Mouse (Mus musculus) CD8-positive naive resting alpha-beta T cell, adult 2 months (primary cell): ENCODE data around the gene Olfr458.
"Not testable (repeated sequence)": the region's sequence is repeated elsewhere in the genome, so short reads cannot be mapped to it uniquely, and the experiment has no call there.

Source experiments
- DNase-seq, 2 experiments: peaks; one replicate each; pipeline ENCODE4 v3.0.0; 2022; ENCODE audit warnings: low read depth in 2 of 2, low spot score in 2 of 2

The Olfr458 gene

GRCm38 (mm10) chr6:42465096-42465495 is at the start of gene Olfr458:
Gene Olfr458, minus strand, starts transcription at chr6:42465196.
- no peak for DNase-seq

- DNase-seq: no peak
Measured at GRCm38 (mm10) chr6:42513461-42513860, 48.5 kb upstream of the Olfr458 start.

- DNase-seq: no peak
Measured at GRCm38 (mm10) chr6:42509311-42509710, 44.3 kb upstream of the Olfr458 start.

GRCm38 (mm10) chr6:42503478-42503877 is 38.5 kb upstream of the Olfr458 start:
- no peak for DNase-seq

DNA sequence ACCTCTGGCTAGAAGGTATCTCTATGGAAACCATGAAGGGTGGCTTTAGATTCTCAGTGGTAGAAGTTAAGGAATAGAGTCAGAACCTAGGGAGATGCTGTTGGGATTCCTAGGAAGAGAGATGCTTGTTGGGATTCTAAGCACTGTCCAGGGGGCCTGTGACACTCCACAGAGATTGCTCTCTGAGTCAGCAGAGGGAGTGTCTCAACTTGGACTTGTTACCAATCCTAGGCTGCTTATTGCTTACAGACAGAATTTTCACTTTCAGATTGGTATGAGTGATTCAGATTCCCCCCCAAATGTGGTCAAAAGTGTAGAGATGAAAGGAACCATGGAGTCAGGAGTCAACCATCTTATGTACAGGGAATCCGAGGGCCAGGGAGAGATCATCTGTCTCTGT is 24.7 kb upstream of the Olfr458 start:
- no peak for DNase-seq

DNA sequence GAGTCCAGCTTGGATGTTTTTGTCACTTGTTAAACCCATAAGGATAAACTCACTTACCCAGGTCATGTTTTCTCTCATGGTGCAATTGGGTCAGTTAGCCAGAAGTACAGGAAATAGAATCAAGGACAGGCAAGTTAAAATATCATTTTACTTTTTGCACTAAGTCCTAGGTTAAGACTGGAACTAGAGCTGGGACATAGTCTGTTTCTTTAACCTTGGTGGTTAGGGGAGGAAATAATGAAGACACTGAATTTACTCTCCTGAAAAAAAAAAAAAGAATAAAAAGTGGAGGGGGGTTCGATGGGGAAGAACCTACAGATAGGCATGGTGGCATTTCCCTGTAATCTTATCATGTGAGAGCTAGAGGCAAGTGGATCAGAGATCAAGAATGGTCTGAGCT is 22.1 kb upstream of the Olfr458 start, which contains the start of gene Olfr456:
Olfr456 (minus strand) TSS at position 101 of the 400 bp plus-strand sequence.
- DNase-seq: no peak

- no peak for DNase-seq
Measured at GRCm38 (mm10) chr6:42484633-42485032, 19.6 kb upstream of the Olfr458 start.

- no peak for DNase-seq
Measured at GRCm38 (mm10) chr6:42476235-42476634, 11.2 kb upstream of the Olfr458 start, which contains the start of gene Olfr457. Gene Olfr457, minus strand, starts transcription at chr6:42476335.

DNA sequence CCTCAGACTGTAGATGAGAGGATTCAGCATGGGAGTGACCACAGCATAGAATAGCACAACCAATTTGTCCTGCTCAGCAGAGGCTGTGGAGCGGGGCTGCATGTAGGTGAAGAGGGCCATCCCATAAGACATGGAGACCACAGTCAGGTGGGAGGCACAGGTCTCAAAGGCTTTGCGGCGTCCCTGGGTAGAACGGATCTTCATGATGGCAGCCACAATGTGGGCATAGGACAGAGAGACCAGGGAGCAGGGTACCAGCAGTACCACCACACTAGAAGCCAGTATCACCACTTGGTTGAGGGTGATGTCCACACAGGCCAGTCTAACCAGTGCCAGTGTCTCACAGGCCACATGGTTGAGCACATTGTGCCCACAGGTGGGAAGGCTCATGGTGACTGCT is 6.3 kb upstream of the Olfr458 start:
- not testable (repeated sequence) for DNase-seq

DNA sequence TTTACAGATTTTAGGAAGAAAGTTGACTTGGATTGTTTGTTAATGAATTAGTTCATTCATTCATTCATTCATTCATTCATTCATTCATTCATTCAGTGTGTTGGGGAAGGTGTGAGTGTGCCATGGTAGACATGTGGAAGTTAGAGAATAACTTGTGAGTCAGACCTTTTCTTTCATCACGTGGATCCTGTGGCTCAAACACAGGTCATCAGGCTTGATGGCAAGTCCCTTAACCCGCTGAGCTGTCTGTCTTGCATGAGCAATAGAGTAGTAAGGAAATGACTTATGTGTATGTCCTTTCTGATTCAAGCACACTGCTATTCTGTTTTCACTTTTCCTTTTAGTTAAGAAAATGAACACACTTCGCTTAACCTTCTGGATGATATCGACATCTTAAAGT is 5.5 kb upstream of the Olfr458 start:
- DNase-seq: no peak

- no peak for DNase-seq
Measured at GRCm38 (mm10) chr6:42447381-42447780, 17.6 kb downstream of the Olfr458 start.

- no peak for DNase-seq
Measured at GRCm38 (mm10) chr6:42444491-42444890, 20.5 kb downstream of the Olfr458 start.

DNA sequence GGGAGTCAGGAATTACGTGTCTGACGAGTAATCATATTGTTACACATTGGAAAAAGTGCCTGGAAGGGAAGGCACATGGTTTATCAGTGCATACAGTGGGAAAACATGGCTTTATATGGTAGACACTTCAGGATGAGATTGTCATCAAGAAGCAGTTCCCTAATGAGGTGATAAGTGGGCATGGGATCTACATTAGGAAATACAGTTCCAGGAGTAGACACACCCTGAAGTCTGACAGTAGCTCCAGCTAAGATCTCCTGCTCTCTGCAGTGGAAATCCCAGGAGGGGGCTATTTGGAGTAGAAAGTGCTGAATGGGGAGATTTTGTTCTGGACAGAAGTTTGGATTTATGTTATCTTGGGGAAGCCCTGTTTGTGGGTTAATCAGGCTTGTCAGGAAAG is 23.6 kb downstream of the Olfr458 start:
- DNase-seq: no peak

DNA sequence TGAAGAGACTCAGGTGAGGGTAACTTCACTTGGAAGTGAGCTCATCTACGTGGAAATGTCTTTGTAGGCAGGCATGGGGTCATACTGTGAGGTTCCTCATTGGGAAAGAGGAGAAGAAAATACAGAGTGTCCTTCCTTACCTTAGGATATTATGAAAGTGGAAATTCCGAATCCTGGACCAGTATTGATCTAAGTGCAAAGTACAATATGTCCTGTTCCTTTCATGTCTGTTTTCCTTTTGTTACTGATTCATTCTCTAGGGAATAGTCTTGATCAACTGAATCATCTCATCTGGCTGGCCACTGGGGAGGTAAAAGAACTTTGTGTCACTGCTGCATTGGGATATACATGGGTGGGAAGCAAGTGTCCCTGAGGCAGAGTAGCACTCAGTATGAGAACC is 29.5 kb downstream of the Olfr458 start:
- DNase-seq: no peak

GRCm38 (mm10) chr6:42434446-42434845 is 30.6 kb downstream of the Olfr458 start, which contains the start of gene Tas2r126:
Gene Tas2r126, plus strand, starts transcription at chr6:42434535.
- DNase-seq: no peak

- no peak for DNase-seq
Measured at GRCm38 (mm10) chr6:42433554-42433953, 31.4 kb downstream of the Olfr458 start.

DNA sequence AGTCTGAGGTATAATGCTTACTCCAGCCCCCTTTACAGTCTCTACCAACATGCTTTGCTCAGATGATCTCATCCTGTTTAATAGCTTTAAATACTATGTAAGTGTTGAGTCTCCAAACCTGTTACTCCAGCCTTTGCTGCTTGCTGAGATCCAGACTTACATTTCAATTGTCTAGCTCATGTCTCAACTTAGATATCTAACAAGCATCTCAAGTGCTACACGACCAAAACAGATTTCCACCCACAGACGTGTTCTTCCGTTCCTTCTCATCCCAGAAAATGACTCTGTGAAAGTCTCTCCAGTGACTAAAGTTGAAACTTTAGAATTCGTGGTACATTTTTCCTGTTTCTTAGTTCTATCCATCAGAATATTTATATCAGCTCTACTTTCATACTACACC is 38.7 kb downstream of the Olfr458 start:
- DNase-seq: no peak

- DNase-seq: no peak
Measured at GRCm38 (mm10) chr6:42424472-42424871, 40.5 kb downstream of the Olfr458 start.

DNA sequence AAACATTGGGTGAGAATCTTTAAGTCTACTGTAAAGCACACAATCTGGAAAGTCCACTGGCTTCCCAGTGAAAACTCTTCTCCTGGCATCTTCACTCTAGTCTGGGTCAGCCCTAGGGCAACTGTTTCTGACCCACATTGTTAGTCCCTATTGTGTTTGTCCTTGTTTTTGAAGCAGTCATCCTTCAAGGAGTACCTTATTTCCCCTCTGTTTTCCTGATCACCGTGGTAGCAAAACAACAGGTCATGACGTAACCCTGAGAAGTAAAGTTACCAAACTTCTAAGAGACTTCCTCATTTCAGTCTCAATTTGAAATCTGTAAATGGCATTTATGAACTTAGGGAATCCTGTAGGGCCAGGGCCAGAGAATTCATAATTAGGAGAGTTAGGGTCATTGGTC is 43.6 kb downstream of the Olfr458 start:
- DNase-seq: no peak

- no peak for DNase-seq
Measured at GRCm38 (mm10) chr6:42419443-42419842, 45.6 kb downstream of the Olfr458 start.
